Mouse (Mus musculus) right cerebral cortex, adult 2 months (tissue): ENCODE measurements around the gene Bmp8b.
A peak's percentile ranks its signal among the peaks of the same experiment; 100 is the strongest.
"Not testable (repeated sequence)": the region's sequence is repeated elsewhere in the genome, so short reads cannot be mapped to it uniquely, and the experiment has no call there.

Source experiments
- DNase-seq, 2 experiments: peaks; one replicate each; pipeline ENCODE4 v3.0.0; 2021 to 2022; ENCODE audit warnings: low spot score in 2 of 2

Gene Bmp8b

DNA sequence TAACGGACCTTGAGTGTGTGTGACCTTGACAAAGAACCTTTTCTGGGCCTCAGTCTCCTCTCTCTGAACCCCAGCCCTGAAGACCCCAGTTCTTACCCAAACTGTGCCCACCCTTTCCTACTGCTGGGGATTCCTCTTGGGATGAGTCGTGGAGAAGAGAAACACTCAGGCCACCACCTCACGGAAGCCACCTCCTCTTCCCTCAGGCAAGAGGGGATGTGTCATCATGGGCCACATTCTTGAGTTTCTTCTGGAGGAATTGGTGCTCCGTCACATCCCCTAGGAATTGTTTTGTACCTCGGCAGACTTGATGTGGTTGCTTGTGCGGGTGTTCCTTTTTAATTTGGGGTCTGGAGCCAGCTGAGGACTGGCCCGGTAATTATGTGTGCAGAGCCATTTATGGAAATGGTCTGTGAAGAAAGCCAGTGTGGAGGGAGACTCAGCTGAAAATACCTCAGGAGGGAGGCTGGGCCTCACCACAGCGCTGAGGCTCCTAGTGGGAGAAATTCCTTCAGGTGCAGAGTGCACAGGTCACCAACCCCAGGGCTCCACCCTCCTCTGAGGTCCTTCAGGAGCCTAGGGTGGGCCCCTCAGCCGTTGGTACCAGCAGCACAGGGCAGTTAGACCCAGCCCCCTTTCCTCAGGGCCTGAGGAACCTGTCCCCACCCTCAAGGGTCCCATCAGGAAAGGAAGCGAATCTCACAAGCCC, 6.5 kb downstream of the Bmp8b start:
- not testable (repeated sequence) for DNase-seq

DNA sequence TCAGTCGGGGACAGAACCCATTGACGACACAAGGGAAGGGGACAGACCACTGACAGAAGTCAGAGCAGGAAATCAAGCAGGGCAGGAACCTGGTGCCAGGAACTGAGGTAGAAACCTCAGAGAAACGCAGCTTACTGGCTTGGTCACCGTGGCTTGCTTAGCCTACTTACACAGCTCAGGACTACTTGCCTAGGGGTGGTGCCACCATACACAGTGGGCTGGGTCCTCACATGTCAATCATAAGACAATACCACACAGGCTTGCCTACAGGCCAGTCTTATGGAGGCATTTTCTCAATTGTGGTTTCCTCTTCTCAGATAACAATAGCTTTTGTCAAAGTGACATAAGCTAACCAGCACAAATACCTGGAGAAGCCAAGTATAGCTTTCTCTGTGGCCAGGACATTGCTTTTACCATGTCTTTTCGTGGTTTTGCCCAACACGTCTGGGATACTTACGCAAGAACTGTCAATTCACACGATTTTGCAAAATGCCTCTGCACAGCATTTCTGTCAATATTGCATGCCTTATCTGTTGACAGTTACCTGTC, 7.3 kb downstream of the Bmp8b start:
- DNase-seq: no peak

DNA sequence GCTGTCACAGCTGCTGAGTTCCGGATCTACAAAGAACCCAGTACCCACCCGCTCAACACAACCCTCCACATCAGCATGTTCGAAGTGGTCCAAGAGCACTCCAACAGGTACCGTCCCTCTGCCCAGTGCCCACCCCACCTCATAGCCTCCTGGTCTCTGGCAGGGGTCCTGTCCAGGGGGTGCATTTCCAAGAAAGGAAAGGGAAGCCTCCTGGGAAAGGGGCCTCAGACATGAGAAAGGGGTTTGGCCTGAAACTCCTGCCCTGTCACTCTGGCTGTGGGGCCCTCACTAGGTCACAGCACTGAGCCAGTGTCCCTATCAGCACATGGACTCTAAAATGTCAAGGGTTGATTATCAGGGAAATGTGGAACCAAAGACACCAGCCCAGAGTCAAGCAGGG, 9.7 kb downstream of the Bmp8b start:
- not testable (repeated sequence) for DNase-seq

DNA sequence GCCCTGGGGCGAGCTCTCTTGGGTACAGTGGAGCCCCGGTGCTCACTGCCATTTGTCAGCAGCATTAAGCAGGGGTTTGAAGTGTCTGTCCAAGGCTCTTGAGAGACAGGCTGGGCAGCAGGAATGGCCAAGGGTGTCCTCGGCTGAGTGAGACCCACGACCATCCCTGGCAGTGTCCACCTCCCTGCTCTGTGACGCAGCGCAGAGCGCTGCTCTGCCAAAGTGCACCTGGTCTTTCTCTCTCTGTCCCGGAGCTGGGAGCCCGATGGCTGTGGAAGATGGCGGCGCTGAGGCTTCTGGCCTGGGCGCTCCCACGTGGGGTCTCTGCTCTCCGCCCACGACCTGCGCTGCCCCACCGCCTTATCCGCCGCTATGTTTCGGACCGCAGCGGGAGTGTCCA, 11.0 kb downstream of the Bmp8b start, which contains the start of gene Oxct2b:
Gene Oxct2b, plus strand, starts transcription at position 256 of the 400 bp plus-strand sequence.
- DNase-seq: no peak

DNA sequence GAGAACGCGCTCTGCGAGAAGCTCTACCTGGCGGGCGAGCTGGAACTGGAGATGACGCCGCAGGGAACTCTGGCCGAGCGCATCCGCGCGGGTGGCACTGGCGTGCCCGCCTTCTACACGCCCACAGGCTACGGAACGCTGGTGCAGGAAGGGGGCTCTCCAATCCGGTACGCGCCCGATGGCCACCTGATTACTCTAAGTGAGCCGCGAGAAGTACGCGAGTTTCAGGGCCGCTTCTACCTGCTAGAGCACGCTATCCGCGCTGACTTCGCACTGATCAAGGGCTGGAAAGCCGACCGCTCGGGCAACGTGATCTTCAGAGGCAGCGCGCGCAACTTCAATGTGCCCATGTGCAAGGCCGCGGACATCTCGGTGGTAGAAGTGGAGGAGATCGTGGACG, 11.7 kb downstream of the Bmp8b start:
- DNase-seq: peak; percentile 31 to 45

DNA sequence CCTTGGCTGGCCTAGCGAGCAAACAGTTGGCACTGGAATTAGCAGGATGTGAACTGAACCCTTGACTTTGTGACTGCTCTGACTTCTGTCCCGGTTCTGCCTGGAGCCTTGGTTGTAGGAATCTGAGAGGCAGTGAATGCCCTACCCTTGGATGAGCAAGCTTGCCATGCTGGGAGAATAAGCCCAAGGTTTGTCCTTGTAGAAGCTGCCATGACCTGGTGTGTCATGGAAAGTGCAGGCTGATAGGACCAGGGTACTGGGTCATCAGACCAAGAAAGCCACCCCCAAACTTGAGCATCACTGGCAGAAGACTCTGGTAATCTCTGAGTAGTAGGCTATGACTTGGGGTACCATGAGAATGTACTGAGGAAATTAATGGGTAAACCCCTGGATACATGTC, 16.3 kb downstream of the Bmp8b start:
- no peak for DNase-seq

DNA sequence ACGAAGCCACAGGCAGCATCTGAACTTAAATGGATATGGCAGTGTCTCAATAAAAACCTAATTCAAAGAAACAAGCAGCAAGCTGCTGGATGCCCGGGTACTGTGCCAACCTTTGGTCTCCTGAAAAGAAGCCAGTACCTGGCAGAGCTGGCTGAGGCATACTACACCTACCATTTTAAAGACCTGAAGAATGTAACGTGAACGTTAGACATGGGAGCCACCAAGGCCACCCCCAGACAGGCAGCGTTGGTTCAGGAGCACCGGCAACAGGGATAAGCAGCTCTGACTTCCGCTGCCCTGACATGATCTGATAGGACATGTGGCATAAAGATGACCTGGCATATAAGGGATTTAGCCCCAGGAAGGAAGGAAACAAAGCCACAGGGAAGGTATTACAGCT, 21.7 kb downstream of the Bmp8b start:
- DNase-seq: no peak

DNA sequence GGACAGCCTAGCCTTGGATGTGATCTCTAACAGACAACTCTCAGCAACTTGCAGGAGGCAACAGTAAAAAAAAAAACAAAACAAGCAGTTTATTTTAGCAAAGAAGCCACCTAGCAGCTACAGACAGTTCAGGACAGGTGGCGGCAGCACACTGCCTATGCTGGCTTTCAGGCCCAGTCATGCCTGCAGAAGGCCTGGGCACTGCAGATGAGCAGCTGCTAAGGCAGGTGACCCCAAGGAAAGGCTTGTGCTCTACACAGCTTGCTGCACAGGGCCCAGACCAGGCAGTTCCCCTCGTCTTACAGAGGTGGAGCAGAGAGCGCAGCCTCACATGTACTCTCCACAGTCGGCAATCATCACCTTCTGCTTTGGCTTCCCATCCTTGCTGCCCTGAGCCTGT, 22.1 kb downstream of the Bmp8b start:
- DNase-seq: no peak

DNA sequence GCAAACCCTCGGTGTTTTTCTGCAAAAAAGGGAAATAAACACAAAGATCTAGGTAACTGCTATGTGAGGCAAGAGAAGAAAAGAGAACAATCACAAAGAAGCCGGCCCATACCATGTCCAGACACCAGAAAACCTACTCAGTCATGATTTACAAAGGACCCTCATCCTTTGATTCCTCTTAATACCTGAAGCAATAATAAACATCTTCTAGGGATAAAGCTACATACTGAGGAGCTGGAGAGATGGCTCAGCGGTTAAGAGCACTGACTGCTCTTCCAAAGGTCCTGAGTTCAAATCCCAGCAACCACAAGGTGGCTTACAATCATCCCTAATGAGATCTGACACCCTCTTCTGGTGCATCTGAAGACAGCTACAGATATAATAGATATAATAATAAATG, 32.6 kb downstream of the Bmp8b start:
- DNase-seq: no peak

DNA sequence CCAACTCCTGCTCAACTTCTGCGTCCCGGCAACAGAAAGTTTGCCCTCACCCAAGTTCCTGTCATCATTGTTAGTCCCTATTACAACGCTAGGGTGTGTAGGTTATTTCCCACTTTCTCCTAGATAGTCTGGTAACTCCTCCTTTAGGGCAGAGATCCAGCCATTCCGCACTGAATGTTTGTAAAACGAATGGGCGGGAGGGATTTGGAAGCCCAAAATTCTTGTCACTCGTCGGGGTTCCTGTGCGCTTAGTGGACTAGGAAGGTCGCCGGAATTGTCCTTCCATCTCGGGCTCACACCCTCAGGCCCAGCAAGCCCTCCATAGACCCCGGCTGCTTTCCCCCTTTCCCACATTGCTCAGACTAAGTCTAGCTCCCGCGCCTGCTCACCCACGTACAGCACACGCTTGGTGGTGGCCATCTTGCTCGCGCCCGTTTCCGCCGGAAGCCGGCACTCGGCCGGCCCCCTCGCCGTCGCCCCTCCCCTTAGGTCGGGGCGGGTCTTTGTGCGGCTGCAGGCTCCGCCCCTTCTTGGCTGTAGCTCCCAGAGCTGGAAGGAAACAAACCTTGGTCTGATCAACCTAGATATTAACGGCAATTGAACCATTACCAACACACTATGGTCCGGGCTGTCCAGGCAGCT, 34.7 kb downstream of the Bmp8b start, which contains the start of gene Ppie:
Gene Ppie, minus strand, starts transcription at position 439 of the 642 bp plus-strand sequence.
- peak; percentile 66 to 75 for DNase-seq

DNA sequence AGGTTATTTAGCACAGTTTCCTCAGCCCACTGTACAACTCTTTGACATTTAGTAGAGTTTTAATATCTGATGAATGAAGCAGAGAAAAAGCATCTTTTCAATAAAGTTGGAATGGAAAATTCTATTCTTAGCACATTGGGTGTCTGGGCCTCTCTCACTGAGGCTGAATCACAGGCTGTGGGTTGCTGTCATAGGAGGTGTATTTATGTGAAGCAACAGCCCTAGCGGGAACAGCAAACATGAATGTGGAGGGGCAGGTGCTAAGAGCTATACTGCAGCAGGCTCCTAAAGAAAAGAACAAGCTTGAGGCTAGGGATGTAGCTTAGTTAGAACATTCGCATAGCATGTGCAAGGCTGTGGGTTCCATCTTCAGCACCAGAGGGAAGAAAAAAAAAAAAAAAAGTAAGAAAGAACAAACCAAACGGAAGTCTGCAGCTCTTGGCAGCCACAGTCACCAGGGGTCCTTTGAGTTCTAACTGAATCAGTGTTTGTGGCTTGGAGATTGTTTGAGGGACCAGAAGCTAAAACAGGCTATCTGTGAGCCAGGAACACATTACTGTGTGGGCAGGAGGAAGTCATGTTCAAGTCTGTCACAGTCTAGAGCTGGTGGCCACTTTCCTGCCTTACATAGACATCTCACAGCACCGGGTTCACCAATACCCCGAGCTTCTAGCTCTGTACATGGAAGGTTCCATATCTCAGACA, 42.6 kb downstream of the Bmp8b start:
- peak; percentile 68 to 74 for DNase-seq

DNA sequence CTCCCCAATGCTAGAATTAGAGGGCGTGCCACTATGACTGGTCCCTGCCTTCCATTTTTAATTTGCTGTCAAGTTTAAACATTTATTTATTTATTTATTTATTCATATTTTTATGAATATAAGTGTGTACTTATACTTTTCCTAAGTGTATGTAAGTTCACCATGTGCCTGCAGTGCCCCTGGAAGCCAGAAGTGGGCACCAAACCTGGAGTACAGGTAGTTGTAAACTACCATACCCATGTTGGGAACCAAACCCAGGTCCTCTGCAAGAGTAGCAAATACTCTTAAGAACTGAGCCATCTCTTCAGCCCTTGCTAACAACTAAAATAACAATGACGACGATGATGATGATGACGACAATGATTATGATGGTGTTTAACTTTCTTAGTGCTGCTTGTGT, 47.0 kb downstream of the Bmp8b start:
- no peak for DNase-seq

DNA sequence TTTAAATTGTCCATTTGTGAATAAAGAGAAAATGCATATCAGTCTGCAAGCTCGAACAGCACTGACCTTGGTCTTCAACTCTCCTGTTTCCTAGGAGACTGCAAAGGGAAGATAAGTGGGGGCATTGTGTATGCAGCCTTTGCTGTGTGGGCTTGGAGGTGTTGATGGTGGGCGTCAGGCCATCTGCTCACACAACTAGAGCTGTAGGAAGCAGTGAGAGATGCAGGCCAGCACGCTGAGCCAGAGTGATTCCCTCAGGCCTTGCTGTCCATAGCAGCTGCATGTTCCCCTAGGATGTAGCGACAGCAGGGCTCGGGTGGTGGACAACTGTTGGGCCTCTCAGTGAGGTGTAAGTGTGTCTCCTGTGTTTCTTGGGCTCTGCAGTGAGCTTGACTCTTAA, 48.0 kb downstream of the Bmp8b start:
- peak; percentile 87 to 89 for DNase-seq

DNA sequence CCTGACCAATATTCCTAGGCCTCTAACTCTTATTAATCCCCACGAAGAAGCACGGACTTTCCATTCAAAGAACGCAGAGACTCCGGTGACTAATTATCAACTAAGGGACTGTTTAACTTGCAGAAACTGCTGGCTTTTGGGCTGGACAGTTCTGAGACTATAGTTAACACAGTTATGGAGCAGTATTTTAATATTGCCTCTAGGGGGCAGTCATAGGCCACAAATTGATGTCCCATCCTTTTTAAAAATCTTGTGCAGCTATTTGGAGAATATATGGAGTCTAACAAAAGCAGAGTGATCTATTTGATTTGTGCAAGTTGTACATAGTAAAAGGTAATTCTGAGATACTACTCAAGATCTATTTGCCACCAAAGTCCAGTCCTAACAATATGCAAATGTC, 50.0 kb downstream of the Bmp8b start:
- peak; percentile 38 to 65 for DNase-seq

DNA sequence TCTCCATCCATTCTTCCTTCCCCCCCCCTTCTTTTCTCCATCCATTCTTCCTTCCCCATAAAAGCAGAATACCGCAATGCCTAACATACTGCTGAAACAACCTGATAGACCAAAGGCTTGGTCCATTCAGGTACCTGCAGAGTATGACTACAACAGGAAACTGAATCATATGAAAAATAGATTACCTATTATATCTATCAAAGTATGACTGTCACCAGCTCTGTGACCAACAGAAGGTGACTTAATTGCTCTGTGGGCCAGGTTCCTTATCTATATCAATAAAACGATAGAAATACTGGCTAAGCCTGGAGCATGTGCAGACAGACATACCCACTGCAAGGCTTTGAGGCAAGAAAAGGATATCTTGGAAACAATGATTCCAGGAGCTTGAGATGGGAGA, 50.5 kb downstream of the Bmp8b start:
- DNase-seq: no peak

DNA sequence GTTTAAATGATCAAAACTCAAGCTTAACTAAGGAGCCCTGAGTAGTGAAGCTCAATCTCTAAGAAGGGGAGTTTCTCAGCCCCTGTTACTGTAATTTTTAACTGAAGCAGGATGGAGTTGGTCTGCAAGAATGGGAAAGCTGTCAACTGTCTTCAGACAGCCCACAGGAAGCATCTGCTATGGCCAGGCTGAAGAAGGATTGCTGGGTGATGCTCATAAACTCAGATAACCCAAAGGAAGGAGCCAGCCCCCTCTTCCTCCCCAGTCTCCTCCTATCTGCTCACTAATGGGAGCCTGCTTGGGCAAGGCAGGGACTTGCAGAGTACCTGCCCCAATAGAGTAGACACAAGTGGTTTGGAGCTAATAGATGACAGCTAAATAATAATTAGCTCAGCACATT, 50.9 kb downstream of the Bmp8b start:
- no peak for DNase-seq

DNA sequence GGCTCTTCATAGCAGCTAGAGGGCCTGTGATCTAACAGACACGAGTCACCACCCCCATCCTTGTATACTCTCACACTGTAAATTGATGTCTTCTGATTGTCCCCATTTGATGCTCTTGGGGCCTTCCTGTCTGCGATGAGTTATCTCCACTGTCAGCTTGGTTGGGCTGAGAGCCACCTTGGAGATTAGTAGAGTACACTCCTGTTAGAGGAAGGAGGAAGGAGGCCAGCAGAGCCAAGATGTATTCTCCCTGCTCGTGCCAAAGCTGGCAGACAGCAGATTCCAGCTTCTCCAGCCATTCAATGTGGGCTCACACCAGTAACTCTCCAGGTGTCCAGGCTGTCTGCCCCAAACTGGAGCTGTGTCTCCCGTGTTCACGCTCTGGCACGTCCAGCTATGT, 55.6 kb downstream of the Bmp8b start:
- no peak for DNase-seq

DNA sequence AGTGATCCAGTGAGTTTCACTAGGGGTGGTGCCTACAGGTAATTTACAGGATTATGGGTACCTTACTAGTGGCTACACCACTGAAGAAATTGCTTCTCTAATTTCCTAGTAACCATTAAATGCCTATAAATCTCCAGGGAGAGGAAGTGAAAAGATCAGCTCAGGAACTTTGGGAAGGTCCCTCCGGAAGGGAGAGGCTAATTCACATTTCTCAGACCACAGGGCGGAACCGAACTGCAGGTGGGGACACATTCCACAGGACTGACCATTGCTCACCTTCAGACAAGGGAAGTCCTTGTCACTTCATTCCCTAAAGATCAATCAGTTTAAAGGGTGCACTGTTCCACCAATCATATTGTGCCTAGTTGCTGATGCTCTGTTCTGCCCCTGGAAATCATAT, 56.3 kb downstream of the Bmp8b start:
- DNase-seq: not testable (repeated sequence)

DNA sequence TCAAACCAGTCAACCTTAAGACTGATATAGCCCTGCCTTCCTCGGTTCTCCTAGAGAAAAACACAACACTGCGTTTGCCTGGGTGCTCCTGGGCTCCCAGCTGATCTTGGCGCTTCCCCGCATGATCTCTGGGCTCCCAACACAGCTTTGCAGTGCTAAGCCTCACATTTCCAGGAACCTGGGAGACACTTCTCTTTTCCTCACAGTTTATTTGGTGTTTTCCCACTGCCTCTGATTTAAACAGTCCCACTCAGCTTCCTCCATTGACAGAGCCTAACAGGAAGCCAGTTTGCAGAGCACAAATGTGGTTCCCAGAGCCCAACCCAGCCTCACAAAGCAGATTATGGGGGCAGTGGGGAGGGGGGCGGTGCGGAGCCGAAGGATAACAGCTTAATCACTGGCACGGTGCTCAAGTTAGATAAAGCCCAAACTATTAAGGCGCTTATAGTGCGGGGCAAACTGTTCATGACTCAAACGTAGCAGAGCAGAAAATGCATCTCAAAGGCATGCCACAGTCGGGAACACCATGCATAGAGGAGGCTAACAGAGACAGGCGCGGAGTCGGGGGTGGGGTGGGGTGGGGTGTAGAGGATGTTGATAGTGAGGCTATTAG, 57.4 kb downstream of the Bmp8b start:
- peak in 1 of 2 experiments; percentile 25 for DNase-seq

DNA sequence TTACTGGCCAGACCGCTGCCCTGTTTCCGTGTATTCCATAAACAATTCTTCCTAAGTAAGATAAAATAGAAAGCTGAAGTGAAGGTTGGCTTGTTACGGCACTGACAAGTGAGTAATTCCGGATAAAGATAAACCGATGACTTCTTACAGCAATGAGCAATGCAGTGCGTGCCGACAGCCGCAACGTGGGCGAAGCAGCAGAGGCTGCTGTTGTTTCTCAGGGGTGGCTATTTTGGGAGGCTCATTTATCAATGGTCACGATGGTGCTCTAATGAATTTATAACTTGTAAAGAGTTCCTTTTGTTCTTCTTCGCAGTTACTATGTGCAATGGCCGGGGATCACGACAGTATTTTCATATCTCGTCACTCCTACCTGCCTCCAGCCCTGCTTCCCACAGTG, 59.2 kb downstream of the Bmp8b start:
- peak; percentile 71 to 73 for DNase-seq

DNA sequence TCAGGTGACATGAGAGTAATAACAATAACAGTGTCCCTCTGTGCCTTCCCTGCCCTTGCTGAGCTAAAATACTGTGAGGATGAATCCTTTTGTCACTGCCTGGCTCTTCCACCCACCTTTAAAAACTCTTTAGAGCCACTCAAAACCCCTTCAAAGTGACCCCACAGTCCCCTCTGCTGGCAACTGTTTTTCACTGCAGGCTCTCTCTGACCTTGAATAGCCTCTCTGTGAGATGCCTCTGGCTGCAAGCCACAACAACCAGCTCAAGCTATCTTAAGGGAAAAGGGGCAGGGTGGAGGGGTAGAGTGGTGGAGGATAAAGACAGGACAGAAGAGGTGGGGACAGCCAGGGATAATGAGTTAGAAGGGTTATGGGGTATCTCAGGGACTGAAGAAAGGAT, 66.8 kb downstream of the Bmp8b start:
- DNase-seq: no peak
